Mouse (Mus musculus): ENCODE measurements around the gene Bsph2. TPM values are rescaled to one million over a fixed set of nuclear protein-coding genes. Genes with fewer than 3 reads are reported as not detected.

Bsph2 gene
- total RNA-seq (2017) = not detected in 2 replicates

DNA sequence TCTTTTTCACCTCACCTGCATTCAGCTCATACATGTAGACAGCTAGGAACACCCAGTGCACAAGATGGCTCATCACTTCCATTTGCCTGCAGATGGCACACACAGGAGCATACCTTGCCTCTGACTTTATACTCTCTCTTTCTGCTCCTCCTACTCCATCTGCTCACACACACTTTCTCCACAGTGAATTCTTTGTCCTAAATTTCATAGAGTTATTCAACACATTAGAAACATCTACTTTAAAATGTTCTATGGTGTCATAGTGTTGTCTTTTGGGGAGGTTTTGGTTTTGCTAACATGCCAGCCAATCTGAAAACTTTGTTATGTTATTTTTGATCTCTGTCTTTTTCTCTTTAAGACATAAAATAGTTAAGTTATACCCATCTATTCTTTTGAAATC is at the start of gene Bsph2:
Bsph2 (minus strand) TSS at position 101 of the 400 bp plus-strand sequence.
- no peak for ATAC-seq (replicated peaks; ENCODE audit: low read depth, poor library complexity, severe bottlenecking)

DNA sequence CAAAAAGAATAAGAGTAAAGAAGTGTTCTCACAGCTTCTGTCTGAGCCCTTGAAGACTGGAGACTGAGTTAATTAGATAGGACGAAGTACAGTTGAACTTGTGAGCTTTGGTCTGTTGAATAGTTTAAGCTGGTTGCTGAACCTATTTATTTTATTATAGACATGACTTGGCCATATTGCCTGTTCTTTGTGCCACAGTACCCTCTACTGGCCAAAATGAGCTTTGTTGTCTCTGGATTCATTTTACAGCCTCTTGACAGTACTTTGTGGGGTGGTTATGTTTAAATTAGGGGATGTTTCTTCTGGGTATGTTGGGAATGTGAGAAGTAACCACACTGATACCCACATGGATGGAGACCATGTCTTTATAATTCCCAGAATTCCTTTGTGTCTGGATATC is 59.3 kb downstream of the Bsph2 start:
- peak; percentile 88 for ATAC-seq (replicated peaks; ENCODE audit: low read depth, poor library complexity, severe bottlenecking)

Other genes starting within 250 kb of the Bsph2 start
- gene Pla2g4c, start 246.4 kb downstream of the Bsph2 start, total RNA-seq (2017) = 4.0 and 4.7 TPM in 2 replicates
- gene Cabp5, start 172.9 kb downstream of the Bsph2 start, total RNA-seq (2017) = not detected in 2 replicates
- gene Bsph1, start 120.2 kb downstream of the Bsph2 start, total RNA-seq (2017) = not detected in 2 replicates
- gene Sult2a5, start 52.9 kb upstream of the Bsph2 start, total RNA-seq (2017) = not detected in 2 replicates
- gene Sult2a2, start 162.4 kb upstream of the Bsph2 start, total RNA-seq (2017) = not detected in 2 replicates

Data from common myeloid progenitor, adult 5-6 weeks (primary cell).